Mouse (Mus musculus): ENCODE data around the gene Capn1. TPM values are rescaled to one million over a fixed set of nuclear protein-coding genes. Genes with fewer than 3 reads are reported as not detected.

The Capn1 gene
- polyA plus RNA-seq, 1 experiment from 2014 or later, result 22.4 TPM

Small RNA genes lying within 50 kb of the gene (microRNA-seq; reads per million reads assigned to microRNA genes)
- gene Mir6988 (ENCODE audit: borderline number of aligned reads), result 0.52 reads per million

Other genes with a start within 250 kb of the Capn1 start
- gene Scyl1, start 244.5 kb downstream of the Capn1 start, polyA plus RNA-seq (2015; fragmentation: Nextera tagmentation; extraction: Ambion mirVana), result 81.4 and 81.8 TPM in 2 replicates
- 32.5 and 37.4 TPM in 2 replicates for gene Frmd8, start 140.6 kb downstream of the Capn1 start, polyA plus RNA-seq (2015; fragmentation: Nextera tagmentation; extraction: Ambion mirVana)
- 5.9 and 7.5 TPM in 2 replicates for gene Slc25a45, start 138.1 kb downstream of the Capn1 start, polyA plus RNA-seq (2015; fragmentation: Nextera tagmentation; extraction: Ambion mirVana)
- 3.4 and 3.6 TPM in 2 replicates for gene Tigd3, start 121.7 kb downstream of the Capn1 start, polyA plus RNA-seq (2015; fragmentation: Nextera tagmentation; extraction: Ambion mirVana)
- gene Dpf2, start 102.9 kb downstream of the Capn1 start, polyA plus RNA-seq (2015; fragmentation: Nextera tagmentation; extraction: Ambion mirVana), result 144 and 167 TPM in 2 replicates
- 11.0 TPM in 2 replicates for gene Cdc42ep2, start 91.1 kb downstream of the Capn1 start, polyA plus RNA-seq (2015; fragmentation: Nextera tagmentation; extraction: Ambion mirVana)
- gene Pola2, start 51.7 kb downstream of the Capn1 start, polyA plus RNA-seq (2015; fragmentation: Nextera tagmentation; extraction: Ambion mirVana), result 59.6 and 65.4 TPM in 2 replicates
- not detected in 2 replicates for gene Slc22a20, start 29.8 kb downstream of the Capn1 start, polyA plus RNA-seq (2015; fragmentation: Nextera tagmentation; extraction: Ambion mirVana)
- 34.2 and 39.8 TPM in 2 replicates for gene Syvn1, start 30.7 kb upstream of the Capn1 start, polyA plus RNA-seq (2015; fragmentation: Nextera tagmentation; extraction: Ambion mirVana)
- 66.8 and 67.1 TPM in 2 replicates for gene Mrpl49, start 41.9 kb upstream of the Capn1 start, polyA plus RNA-seq (2015; fragmentation: Nextera tagmentation; extraction: Ambion mirVana)
- 809 and 853 TPM in 2 replicates for gene Fau, start 41.9 kb upstream of the Capn1 start, polyA plus RNA-seq (2015; fragmentation: Nextera tagmentation; extraction: Ambion mirVana)
- 37.1 and 41.1 TPM in 2 replicates for gene Znhit2, start 45.3 kb upstream of the Capn1 start, polyA plus RNA-seq (2015; fragmentation: Nextera tagmentation; extraction: Ambion mirVana)
- 21.7 and 24.6 TPM in 2 replicates for gene Tm7sf2, start 52.5 kb upstream of the Capn1 start, polyA plus RNA-seq (2015; fragmentation: Nextera tagmentation; extraction: Ambion mirVana)
- 75.9 and 76.4 TPM in 2 replicates for gene Vps51, start 61.3 kb upstream of the Capn1 start, polyA plus RNA-seq (2015; fragmentation: Nextera tagmentation; extraction: Ambion mirVana)
- not detected in 2 replicates for gene Tmem262, start 64.1 kb upstream of the Capn1 start, polyA plus RNA-seq (2015; fragmentation: Nextera tagmentation; extraction: Ambion mirVana)
- gene Gm28374, start 66.4 kb upstream of the Capn1 start, polyA plus RNA-seq (2015; fragmentation: Nextera tagmentation; extraction: Ambion mirVana), result 1.9 and 2.1 TPM in 2 replicates
- 86.9 and 90.9 TPM in 2 replicates for gene Zfpl1, start 69.1 kb upstream of the Capn1 start, polyA plus RNA-seq (2015; fragmentation: Nextera tagmentation; extraction: Ambion mirVana)
- 27.7 and 29.0 TPM in 2 replicates for gene Cdca5, start 69.1 kb upstream of the Capn1 start, polyA plus RNA-seq (2015; fragmentation: Nextera tagmentation; extraction: Ambion mirVana)
- not detected in 2 replicates for gene AC131692.1, start 78.5 kb upstream of the Capn1 start, polyA plus RNA-seq (2015; fragmentation: Nextera tagmentation; extraction: Ambion mirVana)
- gene Naaladl1, start 89.9 kb upstream of the Capn1 start, polyA plus RNA-seq (2015; fragmentation: Nextera tagmentation; extraction: Ambion mirVana), result 0.25 TPM in 2 replicates
- 48.4 and 48.6 TPM in 2 replicates for gene Sac3d1, start 102.8 kb upstream of the Capn1 start, polyA plus RNA-seq (2015; fragmentation: Nextera tagmentation; extraction: Ambion mirVana)
- 37.9 and 38.5 TPM in 2 replicates for gene Snx15, start 112.4 kb upstream of the Capn1 start, polyA plus RNA-seq (2015; fragmentation: Nextera tagmentation; extraction: Ambion mirVana)
- gene Batf2, start 125.1 kb upstream of the Capn1 start, polyA plus RNA-seq (2015; fragmentation: Nextera tagmentation; extraction: Ambion mirVana), result 0.19 and 0.39 TPM in 2 replicates
- gene Arl2, start 125.7 kb upstream of the Capn1 start, polyA plus RNA-seq (2015; fragmentation: Nextera tagmentation; extraction: Ambion mirVana), result 98.5 and 100 TPM in 2 replicates
- gene Majin, start 168.5 kb upstream of the Capn1 start, polyA plus RNA-seq (2015; fragmentation: Nextera tagmentation; extraction: Ambion mirVana), result 0.11 and 0.13 TPM in 2 replicates
- gene Gpha2, start 210.5 kb upstream of the Capn1 start, polyA plus RNA-seq (2015; fragmentation: Nextera tagmentation; extraction: Ambion mirVana), result 2.5 and 3.3 TPM in 2 replicates
- 39.2 and 39.7 TPM in 2 replicates for gene Ppp2r5b, start 220.0 kb upstream of the Capn1 start, polyA plus RNA-seq (2015; fragmentation: Nextera tagmentation; extraction: Ambion mirVana)
- gene Atg2a, start 225.8 kb upstream of the Capn1 start, polyA plus RNA-seq (2015; fragmentation: Nextera tagmentation; extraction: Ambion mirVana), result 10.3 and 11.0 TPM in 2 replicates